Mouse (Mus musculus) leukemia stem cell, adult 10-12 weeks (primary cell): ENCODE measurements around the gene Pagr1b. TPM values are rescaled to one million over a fixed set of nuclear protein-coding genes. Genes with fewer than 3 reads are reported as not detected.

Experiments used
- polyA plus RNA-seq: library from polyadenylated mRNA; stranded (reverse); fragments of >175 nt; gene quantifications from 2 replicates; pipeline ENCODE4 v1.2.3, GENCODE M21; 2012; ENCODE audit warnings: low replicate concordance

Pagr1b gene
- polyA plus RNA-seq = not detected in 2 replicates

GRCm38 (mm10) chr7:127016481-127016485 lies at the start of gene Pagr1b:
TSS of gene Pagr1b (minus strand) at chr7:127016484.

GRCm38 (mm10) chr7:127041851-127042672 lies 25.8 kb upstream of the Pagr1b start, which contains the start of gene Kif22:
TSS of gene Kif22 (minus strand) at chr7:127042471.

GRCm38 (mm10) chr7:127026984-127027726 lies 10.9 kb upstream of the Pagr1b start, which contains the start of gene Maz:
TSS of gene Maz (minus strand) at chr7:127027037.

GRCm38 (mm10) chr7:127020901-127021562 lies 4.7 kb upstream of the Pagr1b start, which contains the start of the genes Gm42742 and Prrt2:
TSS of gene Gm42742 (minus strand) at chr7:127021097.
TSS of gene Prrt2 (minus strand) at chr7:127021211.

GRCm38 (mm10) chr7:127016971-127017949 lies 976 bp upstream of the Pagr1b start, which contains the start of gene Pagr1a:
TSS of gene Pagr1a (minus strand) at chr7:127017352.

GRCm38 (mm10) chr7:127014320-127014719 lies 2.0 kb downstream of the Pagr1b start, which contains the start of gene Mvp:
TSS of gene Mvp (minus strand) at chr7:127014621.

GRCm38 (mm10) chr7:126975950-126976866 lies 40.1 kb downstream of the Pagr1b start, which contains the start of gene Cdiptos:
TSS of gene Cdiptos (minus strand) at chr7:126976098.

GRCm38 (mm10) chr7:126975893-126975949 lies 40.6 kb downstream of the Pagr1b start, which contains the start of gene Cdipt:
TSS of gene Cdipt (plus strand) at chr7:126975914.

Other genes starting within 250 kb of the Pagr1b start
- gene Ypel3, start 239.5 kb downstream of the Pagr1b start, polyA plus RNA-seq = 188 and 399 TPM in 2 replicates
- 8.3 and 13.4 TPM in 2 replicates for gene Tbx6, start 235.0 kb downstream of the Pagr1b start, polyA plus RNA-seq
- gene Ppp4c, start 224.0 kb downstream of the Pagr1b start, polyA plus RNA-seq = 129 and 143 TPM in 2 replicates
- gene Fam57b, start 218.8 kb downstream of the Pagr1b start, polyA plus RNA-seq = 1.5 and 3.9 TPM in 2 replicates
- gene 4930451I11Rik, start 184.8 kb downstream of the Pagr1b start, polyA plus RNA-seq = not detected in 2 replicates
- gene Doc2a, start 169.1 kb downstream of the Pagr1b start, polyA plus RNA-seq = not detected in 2 replicates
- gene Hirip3, start 154.5 kb downstream of the Pagr1b start, polyA plus RNA-seq = 80.7 and 110 TPM in 2 replicates
- 1,584 and 1,973 TPM in 2 replicates for gene Ino80e, start 154.1 kb downstream of the Pagr1b start, polyA plus RNA-seq
- 249 and 381 TPM in 2 replicates for gene Taok2, start 131.8 kb downstream of the Pagr1b start, polyA plus RNA-seq
- gene Tmem219, start 93.6 kb downstream of the Pagr1b start, polyA plus RNA-seq = 61.9 and 90.6 TPM in 2 replicates
- gene Kctd13, start 87.6 kb downstream of the Pagr1b start, polyA plus RNA-seq = 31.6 and 58.9 TPM in 2 replicates
- not detected in 2 replicates for gene Asphd1, start 66.9 kb downstream of the Pagr1b start, polyA plus RNA-seq
- gene Sez6l2, start 65.9 kb downstream of the Pagr1b start, polyA plus RNA-seq = 1.1 and 3.1 TPM in 2 replicates
- gene Cdipt, start 40.6 kb downstream of the Pagr1b start, polyA plus RNA-seq = 99.0 and 127 TPM in 2 replicates
- gene Cdiptos, start 40.4 kb downstream of the Pagr1b start, polyA plus RNA-seq = 0.24 TPM in 1 of 2 replicates, not detected in the other
- gene Mvp, start 1.9 kb downstream of the Pagr1b start, polyA plus RNA-seq = 12.2 and 16.3 TPM in 2 replicates
- 0.99 and 28.8 TPM in 2 replicates for gene Pagr1a, start 868 bp upstream of the Pagr1b start, polyA plus RNA-seq
- 89.5 and 197 TPM in 2 replicates for gene Gm42742, start 4.6 kb upstream of the Pagr1b start, polyA plus RNA-seq
- gene Prrt2, start 4.7 kb upstream of the Pagr1b start, polyA plus RNA-seq = 0.20 and 7.0 TPM in 2 replicates
- gene Maz, start 10.6 kb upstream of the Pagr1b start, polyA plus RNA-seq = 992 and 1,684 TPM in 2 replicates
- gene Kif22, start 26.0 kb upstream of the Pagr1b start, polyA plus RNA-seq = 23.8 and 26.3 TPM in 2 replicates
- not detected in 2 replicates for gene Zg16, start 70.8 kb upstream of the Pagr1b start, polyA plus RNA-seq
- gene AI467606, start 74.9 kb upstream of the Pagr1b start, polyA plus RNA-seq = 99.5 and 130 TPM in 2 replicates
- gene Qprt, start 105.7 kb upstream of the Pagr1b start, polyA plus RNA-seq = 1.9 and 3.6 TPM in 2 replicates
- gene Spn, start 121.3 kb upstream of the Pagr1b start, polyA plus RNA-seq = 73.3 and 200 TPM in 2 replicates
- 55.9 and 67.9 TPM in 2 replicates for gene Cd2bp2, start 179.6 kb upstream of the Pagr1b start, polyA plus RNA-seq
- gene Tbc1d10b, start 192.0 kb upstream of the Pagr1b start, polyA plus RNA-seq = 87.2 and 117 TPM in 2 replicates
- gene Mylpf, start 192.4 kb upstream of the Pagr1b start, polyA plus RNA-seq = 2.1 TPM in 1 of 2 replicates, not detected in the other
- gene Zfp553, start 216.6 kb upstream of the Pagr1b start, polyA plus RNA-seq = 17.3 and 29.4 TPM in 2 replicates
- 439 and 604 TPM in 2 replicates for gene Sept1, start 216.6 kb upstream of the Pagr1b start, polyA plus RNA-seq
- 141 and 154 TPM in 2 replicates for gene Zfp771, start 227.8 kb upstream of the Pagr1b start, polyA plus RNA-seq
- 23.3 and 79.5 TPM in 2 replicates for gene Dctpp1, start 244.2 kb upstream of the Pagr1b start, polyA plus RNA-seq